Mouse (Mus musculus) megakaryocyte, embryonic 14.5 days (primary cell): ENCODE data around the gene Usp22. TPM values are rescaled to one million over a fixed set of nuclear protein-coding genes. Genes with fewer than 3 reads are reported as not detected.
A peak's percentile ranks its signal among the peaks of the same experiment; 100 is the strongest.
"Not testable (repeated sequence)": the region's sequence is repeated elsewhere in the genome, so short reads cannot be mapped to it uniquely, and the experiment has no call there.

Experiments used
- H3K27me3 ChIP-seq: replicated peaks from 2 replicates; pipeline ENCODE3; 2012; ENCODE audit warnings: inconsistent platforms
- H3K36me3 ChIP-seq: replicated peaks from 2 replicates; pipeline ENCODE3; 2012; ENCODE audit warnings: low read length, inconsistent platforms, mixed read lengths
- H3K4me1 ChIP-seq: 2 replicates; pipeline ENCODE4 v1.6.1; 2012; ENCODE audit warnings: inconsistent platforms
- H3K4me3 ChIP-seq: replicated peaks from 2 replicates; pipeline ENCODE3; 2012; ENCODE audit warnings: moderate library complexity, mild to moderate bottlenecking, inconsistent platforms
- H3K9me3 ChIP-seq: 2 replicates; pipeline ENCODE4 v1.6.1; 2012; ENCODE audit warnings: inconsistent platforms
- FLI1 ChIP-seq: IDR thresholded peaks from 2 replicates; pipeline ENCODE4 v1.6.1; 2012; ENCODE audit warnings: low read length, inconsistent platforms, mixed read lengths
- GATA1 ChIP-seq: IDR thresholded peaks from 3 replicates; pipeline ENCODE4 v1.6.1; 2012; ENCODE audit warnings: mixed read lengths, low read length, inconsistent platforms, borderline replicate concordance
- polyA plus RNA-seq: library from polyadenylated mRNA; stranded (reverse); fragments of >175 nt; gene quantifications from 2 replicates; pipeline ENCODE4 v1.2.3, GENCODE M21; 2012; ENCODE audit warnings: low replicate concordance; ENCODE audit not compliant: insufficient read depth

Gene Usp22
- polyA plus RNA-seq, 1 experiment: 6.4 TPM

GRCm38 (mm10) chr11:61146645-61147299 is 28.1 kb downstream of the Usp22 start:
- no peak for TF ChIP-seq GATA1
- no peak for TF ChIP-seq FLI1
- Histone ChIP-seq H3K36me3 (peaks cover 33% of the 10 kb centered on the region), H3K9me3 (no peaks in the 10 kb centered on the region), H3K27me3 (no peaks in the 10 kb centered on the region), H3K4me1 (peaks cover 36% of the 10 kb centered on the region), H3K4me3 (no peak overlapping the region)

- no peak for TF ChIP-seq GATA1
- TF ChIP-seq FLI1: no peak
- no peak overlapping the region for H3K4me3 ChIP-seq
- peaks cover 26% of the 10 kb centered on the region for H3K36me3 ChIP-seq
- H3K9me3 ChIP-seq: no peaks in the 10 kb centered on the region
- no peaks in the 10 kb centered on the region for H3K27me3 ChIP-seq
- peaks cover 38% of the 10 kb centered on the region for H3K4me1 ChIP-seq
Observed at GRCm38 (mm10) chr11:61145551-61145950, 29.3 kb downstream of the Usp22 start.

- Histone ChIP-seq H3K36me3 (peaks cover 26% of the 10 kb centered on the region), H3K27me3 (no peaks in the 10 kb centered on the region), H3K4me1 (peaks cover 42% of the 10 kb centered on the region), H3K9me3 (no peaks in the 10 kb centered on the region), H3K4me3 (peak overlapping the region; percentile 89)
- no peak for TF ChIP-seq GATA1
- TF ChIP-seq FLI1: no peak
Observed at GRCm38 (mm10) chr11:61143564-61144469, 31.0 kb downstream of the Usp22 start.

GRCm38 (mm10) chr11:61142941-61143530 is 31.8 kb downstream of the Usp22 start:
- Histone ChIP-seq H3K4me3 (peak overlapping the region; percentile 89), H3K4me1 (peaks cover 47% of the 10 kb centered on the region), H3K27me3 (peaks cover 8% of the 10 kb centered on the region), H3K36me3 (peaks cover 21% of the 10 kb centered on the region), H3K9me3 (no peaks in the 10 kb centered on the region)
- TF ChIP-seq GATA1: no peak
- no peak for TF ChIP-seq FLI1

GRCm38 (mm10) chr11:61142262-61142661 is 32.6 kb downstream of the Usp22 start:
- peaks cover 11% of the 10 kb centered on the region for H3K27me3 ChIP-seq
- TF ChIP-seq FLI1: no peak
- no peak for TF ChIP-seq GATA1
- H3K9me3 ChIP-seq: no peaks in the 10 kb centered on the region
- peak overlapping the region; percentile 89 for H3K4me3 ChIP-seq
- H3K4me1 ChIP-seq: peaks cover 47% of the 10 kb centered on the region
- H3K36me3 ChIP-seq: peaks cover 14% of the 10 kb centered on the region

GRCm38 (mm10) chr11:61141693-61142092 is 33.2 kb downstream of the Usp22 start:
- Histone ChIP-seq H3K4me3 (no peak overlapping the region), H3K27me3 (peaks cover 12% of the 10 kb centered on the region), H3K9me3 (peaks cover 5% of the 10 kb centered on the region), H3K36me3 (peaks cover 8% of the 10 kb centered on the region), H3K4me1 (peaks cover 44% of the 10 kb centered on the region)
- TF ChIP-seq FLI1 (no peak), GATA1 (no peak)

DNA sequence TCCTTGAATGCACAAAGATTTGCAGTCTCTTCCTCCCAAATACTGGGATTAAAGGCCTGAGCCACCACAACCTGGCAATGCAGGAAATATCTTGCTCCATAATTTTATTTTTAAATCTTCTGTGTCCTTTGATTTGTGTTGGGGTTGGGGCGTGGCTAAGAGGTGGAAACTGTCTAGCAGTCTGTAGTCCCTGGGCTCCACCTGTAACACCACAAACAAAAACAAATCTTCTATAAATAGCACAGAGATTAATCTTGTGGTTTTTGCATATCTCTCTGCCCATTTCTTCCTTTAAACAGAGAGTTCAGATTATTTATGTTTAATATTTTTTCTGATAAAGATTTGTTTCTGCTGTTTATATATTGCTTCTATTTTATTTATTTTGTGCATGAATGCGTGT is 41.9 kb downstream of the Usp22 start:
- H3K27me3 ChIP-seq: peaks cover 10% of the 10 kb centered on the region
- H3K36me3 ChIP-seq: no peaks in the 10 kb centered on the region
- peaks cover 6% of the 10 kb centered on the region for H3K4me1 ChIP-seq
- TF ChIP-seq FLI1 (no peak), GATA1 (no peak)
- peaks cover 10% of the 10 kb centered on the region for H3K9me3 ChIP-seq
- no peak overlapping the region for H3K4me3 ChIP-seq

DNA sequence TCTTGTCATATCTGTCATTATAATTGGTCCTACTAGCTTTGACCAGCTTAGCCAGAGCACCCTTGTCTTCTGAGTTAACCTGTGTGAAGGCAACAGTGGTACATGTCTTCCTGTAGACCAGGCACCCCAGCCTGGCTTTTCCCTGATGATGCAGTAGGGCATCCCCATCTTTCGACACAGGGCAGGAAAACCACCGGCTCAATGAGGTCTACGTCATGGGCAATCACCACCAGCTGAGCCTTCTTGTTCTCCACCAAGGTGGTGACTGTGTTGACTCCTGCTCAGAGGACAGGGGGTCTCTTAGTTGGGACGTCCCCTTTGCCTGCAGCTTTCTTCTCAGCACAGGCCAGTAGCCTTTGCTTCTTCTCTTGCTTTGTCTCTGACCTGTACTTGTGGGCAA is 44.2 kb downstream of the Usp22 start:
- H3K4me3 ChIP-seq, H3K4me1 ChIP-seq, H3K9me3 ChIP-seq, H3K36me3 ChIP-seq: not testable (repeated sequence)
- H3K27me3 ChIP-seq: peaks cover 13% of the 10 kb centered on the region

- TF ChIP-seq FLI1: no peak
- no peak for TF ChIP-seq GATA1
- H3K4me1 ChIP-seq: peaks cover 6% of the 10 kb centered on the region
Observed at GRCm38 (mm10) chr11:61129305-61129704, 45.5 kb downstream of the Usp22 start.

More at GRCm38 (mm10) chr11:61129305-61129704, 45.5 kb downstream of the Usp22 start:
- Histone ChIP-seq H3K9me3 (no peaks in the 10 kb centered on the region), H3K27me3 (peaks cover 15% of the 10 kb centered on the region), H3K4me3 (no peak overlapping the region), H3K36me3 (no peaks in the 10 kb centered on the region)
